Mouse (Mus musculus): ENCODE measurements at regions not wholly inside any gene's neighbourhood (a gene's known extent, or its start where the extent isn't known, plus 50 kb on each side); places are given as distances from the start of the nearest gene placed in this dataset.
"Not testable (repeated sequence)": the region's sequence is repeated elsewhere in the genome, so short reads cannot be mapped to it uniquely, and the experiment has no call there.

GRCm38 (mm10) chr7:122820587-122821535 lies 144.6 kb upstream of the Rbbp6 start:
- no peak for DNase-seq (ENCODE audit: low read depth, low spot score)

- DNase-seq (ENCODE audit: low read depth, low spot score) = no peak
These were observed 142.1 kb upstream of the Rbbp6 start for GRCm38 (mm10) chr7:122823429-122823828.

GRCm38 (mm10) chr7:122839091-122839490 lies 126.4 kb upstream of the Rbbp6 start:
- DNase-seq (ENCODE audit: low read depth, low spot score) = no peak

GRCm38 (mm10) chr7:122844831-122845230 lies 120.7 kb upstream of the Rbbp6 start:
- no peak for DNase-seq (ENCODE audit: low read depth, low spot score)

GRCm38 (mm10) chr7:122847376-122847775 lies 118.1 kb upstream of the Rbbp6 start:
- DNase-seq (ENCODE audit: low read depth, low spot score) = no peak

- DNase-seq (ENCODE audit: low read depth, low spot score) = no peak
These were observed 92.1 kb upstream of the Rbbp6 start for GRCm38 (mm10) chr7:122873386-122873785.

- no peak for DNase-seq (ENCODE audit: low read depth, low spot score)
These were observed 89.2 kb upstream of the Rbbp6 start for GRCm38 (mm10) chr7:122876286-122876685.

- DNase-seq (ENCODE audit: low read depth, low spot score) = not testable (repeated sequence)
These were observed 83.5 kb upstream of the Rbbp6 start for GRCm38 (mm10) chr7:122881890-122882500.

GRCm38 (mm10) chr7:122886737-122887136 lies 78.7 kb upstream of the Rbbp6 start:
- peak; percentile 45 for DNase-seq (ENCODE audit: low read depth, low spot score)

- DNase-seq (ENCODE audit: low read depth, low spot score) = no peak
These were observed 68.3 kb upstream of the Rbbp6 start for GRCm38 (mm10) chr7:122897148-122897547.

GRCm38 (mm10) chr7:122906056-122906455 lies 59.4 kb upstream of the Rbbp6 start:
- no peak for DNase-seq (ENCODE audit: low read depth, low spot score)

GRCm38 (mm10) chr7:122909296-122909695 lies 56.2 kb upstream of the Rbbp6 start:
- DNase-seq (ENCODE audit: low read depth, low spot score) = no peak

Data from A20 (cell line).